Mouse (Mus musculus) gonadal fat pad, adult 2 months (tissue): Measurements from ENCODE around the gene Vmn2r54. TPM values are rescaled to one million over a fixed set of nuclear protein-coding genes. Genes with fewer than 3 reads are reported as not detected.
"Not testable (repeated sequence)": the region's sequence is repeated elsewhere in the genome, so short reads cannot be mapped to it uniquely, and the experiment has no call there.

Experiments used
- DNase-seq: peaks from one replicate; pipeline ENCODE4 v3.0.0-alpha.2; 2012; ENCODE audit warnings: low read depth
- polyA plus RNA-seq: library from polyadenylated mRNA; depleted of rRNA; stranded (reverse); fragments of >200 nt; gene quantifications from 2 replicates; pipeline ENCODE4 v1.2.3, GENCODE M21; 2012; rRNA removed

Gene Vmn2r54
- polyA plus RNA-seq, result not detected in 2 replicates

- DNase-seq, result not testable (repeated sequence)
These were observed at the start of gene Vmn2r54 for GRCm38 (mm10) chr7:12640219-12640618. Vmn2r54 (minus strand) TSS chr7:12640319.

- DNase-seq, result not testable (repeated sequence)
These were observed 44.8 kb upstream of the Vmn2r54 start, which contains the start of gene Vmn2r55 for GRCm38 (mm10) chr7:12684903-12685302. Vmn2r55 (minus strand) TSS chr7:12685003.

DNA sequence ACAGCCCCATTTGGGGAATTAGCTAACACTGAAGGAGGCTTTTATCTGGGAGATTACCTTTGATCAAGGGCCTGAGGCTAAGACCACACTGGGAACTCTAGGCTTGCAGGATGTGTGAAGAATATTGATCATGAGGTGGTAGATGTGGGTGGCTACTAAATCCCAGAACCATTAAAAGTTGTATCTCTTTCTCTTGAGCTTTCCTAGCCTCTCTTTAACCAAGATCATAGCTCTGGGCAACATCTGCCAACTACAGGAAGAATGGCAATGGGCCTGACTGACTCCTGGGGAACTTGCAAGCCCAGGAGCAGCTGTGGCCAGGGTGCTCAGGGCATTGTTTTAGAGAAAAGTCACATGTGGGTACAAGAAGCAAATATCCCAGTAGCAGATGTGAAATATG is 31.4 kb downstream of the Vmn2r54 start, which contains the start of gene Vmn2r53:
Gene Vmn2r53, minus strand, starts transcription at position 101 of the 400 bp plus-strand sequence.
- no peak for DNase-seq

Other genes starting within 250 kb of the Vmn2r54 start
- gene Zfp551, start 217.6 kb downstream of the Vmn2r54 start, polyA plus RNA-seq, result 1.2 and 1.5 TPM in 2 replicates
- 3.5 and 3.8 TPM in 2 replicates for gene Zfp606, start 162.0 kb downstream of the Vmn2r54 start, polyA plus RNA-seq
- not detected in 2 replicates for gene 2900092C05Rik, start 127.8 kb downstream of the Vmn2r54 start, polyA plus RNA-seq
- gene Vmn2r53, start 31.5 kb downstream of the Vmn2r54 start, polyA plus RNA-seq, result not detected in 2 replicates
- not detected in 2 replicates for gene Vmn2r55, start 44.7 kb upstream of the Vmn2r54 start, polyA plus RNA-seq
- gene Vmn2r56, start 94.7 kb upstream of the Vmn2r54 start, polyA plus RNA-seq, result not detected in 2 replicates
- 3.1 and 5.1 TPM in 2 replicates for gene Zscan18, start 163.3 kb upstream of the Vmn2r54 start, polyA plus RNA-seq
- 2.2 and 2.8 TPM in 2 replicates for gene Zfp329, start 178.5 kb upstream of the Vmn2r54 start, polyA plus RNA-seq
- 15.5 and 16.2 TPM in 2 replicates for gene Zfp110, start 194.4 kb upstream of the Vmn2r54 start, polyA plus RNA-seq
- 1.4 and 1.5 TPM in 2 replicates for gene Zfp128, start 240.9 kb upstream of the Vmn2r54 start, polyA plus RNA-seq